Mouse (Mus musculus) spleen, adult 2 months (tissue): ENCODE data around the gene Ccdc110.

ENCODE experiments used
- CTCF ChIP-seq: fragments of 200-500 bp; IDR thresholded peaks from 2 replicates; pipeline ENCODE4 v1.5.1; 2011; ENCODE audit warnings: mild to moderate bottlenecking, inconsistent platforms; ENCODE audit not compliant: insufficient read depth, insufficient read length, insufficient replicate concordance; ENCODE audit errors: extremely low read depth
- POLR2A ChIP-seq: fragments of 200-500 bp; IDR thresholded peaks from 2 replicates; pipeline ENCODE4 v1.6.1; 2011; ENCODE audit warnings: low read depth, low read length, inconsistent platforms

DNA sequence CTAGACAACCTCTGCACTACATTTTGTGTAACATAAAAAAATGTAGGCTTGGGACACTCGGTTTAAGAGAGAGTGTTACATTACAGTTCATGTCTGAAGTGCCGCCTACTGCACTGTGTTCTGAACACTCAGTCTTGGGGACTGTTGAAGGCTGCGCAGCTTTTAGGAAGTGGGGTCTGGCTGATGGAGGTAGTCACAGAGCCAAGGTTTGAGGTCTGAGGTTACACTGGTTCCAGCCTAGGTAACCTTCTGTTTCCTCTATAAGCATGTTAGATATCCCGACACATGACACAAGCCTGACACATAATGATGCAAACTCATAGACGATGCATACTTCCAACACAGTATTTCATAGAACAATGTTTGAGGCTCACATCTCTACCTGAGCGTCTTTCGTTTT, 44.7 kb upstream of the Ccdc110 start:
- TF ChIP-seq POLR2A (no peak), CTCF (no peak)
